Mouse (Mus musculus): Measurements from ENCODE around the gene Olfr1317. TPM values are rescaled to one million over a fixed set of nuclear protein-coding genes. Genes with fewer than 3 reads are reported as not detected.

Gene Olfr1317
- not detected in 2 replicates for polyA plus RNA-seq (2021; fragmentation: Nextera tagmentation)
- long read RNA-seq, experiment 1, result 0 reads
- long read RNA-seq, experiment 2, result 0 reads

GRCm38 (mm10) chr2:112140029-112140428, at the start of gene Olfr1317:
TSS of gene Olfr1317 (plus strand) at chr2:112140329.

GRCm38 (mm10) chr2:112096681-112097080, 43.4 kb upstream of the Olfr1317 start, which contains the start of gene Olfr1314:
TSS of gene Olfr1314 (minus strand) at chr2:112096781.

GRCm38 (mm10) chr2:112115340-112115739, 24.8 kb upstream of the Olfr1317 start, which contains the start of gene Olfr1315-ps1:
TSS of gene Olfr1315-ps1 (minus strand) at chr2:112115440.

GRCm38 (mm10) chr2:112134877-112135276, 5.3 kb upstream of the Olfr1317 start, which contains the start of gene Olfr1316:
TSS of gene Olfr1316 (minus strand) at chr2:112134977.

GRCm38 (mm10) chr2:112153898-112154297, 13.8 kb downstream of the Olfr1317 start, which contains the start of gene Olfr1318:
TSS of gene Olfr1318 (plus strand) at chr2:112154198.

Other genes with a start within 250 kb of the Olfr1317 start
- not detected in 2 replicates for gene Olfr1306, start 224.1 kb upstream of the Olfr1317 start, polyA plus RNA-seq (2021; fragmentation: Nextera tagmentation)
- not detected in 2 replicates for gene Olfr1307, start 190.9 kb upstream of the Olfr1317 start, polyA plus RNA-seq (2021; fragmentation: Nextera tagmentation)
- not detected in 2 replicates for gene Olfr1308, start 175.4 kb upstream of the Olfr1317 start, polyA plus RNA-seq (2021; fragmentation: Nextera tagmentation)
- not detected in 2 replicates for gene Olfr1309, start 150.0 kb upstream of the Olfr1317 start, polyA plus RNA-seq (2021; fragmentation: Nextera tagmentation)
- not detected in 2 replicates for gene Olfr1310, start 127.6 kb upstream of the Olfr1317 start, polyA plus RNA-seq (2021; fragmentation: Nextera tagmentation)
- not detected in 2 replicates for gene Olfr1311, start 115.9 kb upstream of the Olfr1317 start, polyA plus RNA-seq (2021; fragmentation: Nextera tagmentation)
- gene Olfr1312, start 90.1 kb upstream of the Olfr1317 start, polyA plus RNA-seq (2021; fragmentation: Nextera tagmentation), result not detected in 2 replicates
- gene Olfr1313, start 62.5 kb upstream of the Olfr1317 start, polyA plus RNA-seq (2021; fragmentation: Nextera tagmentation), result not detected in 2 replicates
- not detected in 2 replicates for gene Olfr1314, start 43.5 kb upstream of the Olfr1317 start, polyA plus RNA-seq (2021; fragmentation: Nextera tagmentation)
- not detected in 2 replicates for gene Olfr1315-ps1, start 24.9 kb upstream of the Olfr1317 start, polyA plus RNA-seq (2021; fragmentation: Nextera tagmentation)
- not detected in 2 replicates for gene Olfr1316, start 5.4 kb upstream of the Olfr1317 start, polyA plus RNA-seq (2021; fragmentation: Nextera tagmentation)
- gene Olfr1318, start 13.9 kb downstream of the Olfr1317 start, polyA plus RNA-seq (2021; fragmentation: Nextera tagmentation), result not detected in 2 replicates
- gene Lpcat4, start 99.1 kb downstream of the Olfr1317 start, polyA plus RNA-seq (2021; fragmentation: Nextera tagmentation), result 28.9 and 32.7 TPM in 2 replicates
- gene Nutm1, start 119.0 kb downstream of the Olfr1317 start, polyA plus RNA-seq (2021; fragmentation: Nextera tagmentation), result 0.04 and 0.06 TPM in 2 replicates
- 242 and 268 TPM in 2 replicates for gene Nop10, start 121.6 kb downstream of the Olfr1317 start, polyA plus RNA-seq (2021; fragmentation: Nextera tagmentation)
- 10.5 and 11.8 TPM in 2 replicates for gene Slc12a6, start 125.5 kb downstream of the Olfr1317 start, polyA plus RNA-seq (2021; fragmentation: Nextera tagmentation)
- 0.10 and 0.18 TPM in 2 replicates for gene Gm21985, start 126.0 kb downstream of the Olfr1317 start, polyA plus RNA-seq (2021; fragmentation: Nextera tagmentation)
- gene Emc4, start 227.7 kb downstream of the Olfr1317 start, polyA plus RNA-seq (2021; fragmentation: Nextera tagmentation), result 283 and 288 TPM in 2 replicates
- 8.8 and 9.6 TPM in 2 replicates for gene Katnbl1, start 238.9 kb downstream of the Olfr1317 start, polyA plus RNA-seq (2021; fragmentation: Nextera tagmentation)